Mouse (Mus musculus) cortical plate, adult 2 months (tissue): Measurements from ENCODE around the gene Capns1.

Experiments used
- CTCF ChIP-seq: fragments of 200-500 bp; IDR thresholded peaks from 2 replicates; pipeline ENCODE4 v1.5.1; 2011; ENCODE audit warnings: mild to moderate bottlenecking, control low read depth, low read length; ENCODE audit not compliant: insufficient read depth; ENCODE audit errors: extremely low read depth
- POLR2A ChIP-seq: fragments of 200-500 bp; IDR thresholded peaks from 2 replicates; pipeline ENCODE4 v1.6.1; 2011; ENCODE audit warnings: mild to moderate bottlenecking, low read length, control low read depth; ENCODE audit not compliant: insufficient read depth; ENCODE audit errors: extremely low read depth

- no peak for TF ChIP-seq POLR2A
- no peak for TF ChIP-seq CTCF
Observed at GRCm38 (mm10) chr7:30154040-30154439, 44.6 kb downstream of the Capns1 start.
